Comparison of ENCODE assay signal across 8 mouse cellular contexts in genomic region chr11:26489761-26490466, GRCm38 (mm10).
DNase-seq lines count a peak whose midpoint lies in the region; ATAC-seq lines count a peak whose summit lies in the region.

No protein-coding gene starts in this region.

- no peaks in the 10 kb centered on the region for H3K36me3 ChIP-seq in hindbrain, embryonic 15.5 days

- DNase-seq in ES-CJ7 (ENCODE audit: low read depth, low spot score), result peak; percentile 40
- DNase-seq in cerebellum, postnatal 14 days, result peak; percentile 20 to 53
- DNase-seq in frontal cortex, postnatal 36 days (ENCODE audit: low spot score in 2 of 2), result peak; percentile 17 to 62
- DNase-seq in layer of hippocampus, postnatal 14 days (ENCODE audit: low spot score in 2 of 2), result peak; percentile 17 to 42
- DNase-seq in lung, postnatal 36 days, result peak; percentile 26
- DNase-seq in right cerebral cortex, postnatal 36 days (ENCODE audit: low spot score in 2 of 2), result peak; percentile 18 to 24
- DNase-seq in thymus, postnatal 25 days, result no peak

- peak; percentile 81 for ATAC-seq in hindbrain, embryonic 15.5 days (ENCODE audit: low FRiP score, low read depth)

- no peaks in the 10 kb centered on the region for H3K9me3 ChIP-seq in hindbrain, embryonic 15.5 days

- no peak overlapping the region for H3K4me3 ChIP-seq in hindbrain, embryonic 15.5 days

- H3K27me3 ChIP-seq in hindbrain, embryonic 15.5 days, result no peaks in the 10 kb centered on the region

- H3K4me1 ChIP-seq in hindbrain, embryonic 15.5 days (replicated peaks), result no peaks in the 10 kb centered on the region

- no peak overlapping the region for H3K9ac ChIP-seq in hindbrain, embryonic 15.5 days

- H3K27ac ChIP-seq in hindbrain, embryonic 15.5 days (replicated peaks), result no peak overlapping the region

- WGBS in hindbrain, embryonic 15.5 days, result 68% methylated on average over 12 of the region's 12 CpGs

- no peak overlapping the region for H3K4me2 ChIP-seq in hindbrain, embryonic 15.5 days
